14 mouse cellular contexts compared by ENCODE assay signal in the genomic region with DNA sequence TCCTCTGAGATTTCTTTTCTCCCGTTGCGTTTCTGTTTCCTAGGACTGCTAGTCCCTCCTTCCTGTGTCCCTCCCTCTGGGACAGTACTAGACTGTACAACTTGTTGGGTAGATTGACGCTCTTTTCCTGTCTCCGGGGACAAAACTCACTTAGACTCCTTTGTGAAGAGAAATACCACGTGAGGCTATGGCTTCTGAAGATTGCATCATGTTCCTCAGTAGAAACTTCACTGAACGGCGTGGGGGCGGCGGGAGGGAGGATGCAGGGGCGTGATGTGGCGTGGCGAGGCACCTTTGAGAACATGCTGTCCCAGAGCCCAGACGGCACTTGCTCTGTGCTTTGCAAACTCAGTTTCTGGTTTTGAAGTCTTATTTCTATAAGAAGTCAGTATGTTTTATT.
DNase-seq lines count a peak whose midpoint lies in the region; ATAC-seq and TF ChIP-seq lines count a peak whose summit lies in the region.
"Had no signal": no experiment of that assay in that cellular context is flagged by ENCODE, and none has a peak within 500 bp of the region (broad histone marks: within the 10 kb centered on the region; RNA-seq: fewer than 3 reads in every experiment).

No protein-coding gene starts in this region.

- H3K4me3 ChIP-seq in lung, postnatal 0 days (ENCODE audit: low read depth, low read length) = no peak overlapping the region
- H3K4me3 ChIP-seq in hindbrain, embryonic 13.5 days = no peak overlapping the region
- H3K4me3 ChIP-seq: heart, embryonic 15.5 days; midbrain, embryonic 15.5 days had no signal

- no peaks in the 10 kb centered on the region for H3K36me3 ChIP-seq in lung, postnatal 0 days (ENCODE audit: insufficient read depth, low read length)
- no peaks in the 10 kb centered on the region for H3K36me3 ChIP-seq in hindbrain, embryonic 13.5 days
- H3K36me3 ChIP-seq: heart, embryonic 15.5 days; midbrain, embryonic 15.5 days had no signal

- no peaks in the 10 kb centered on the region for H3K4me1 ChIP-seq in lung, postnatal 0 days (ENCODE audit: insufficient read depth, low read depth, low read length)
- H3K4me1 ChIP-seq in hindbrain, embryonic 13.5 days (replicated peaks) = no peaks in the 10 kb centered on the region
- H3K4me1 ChIP-seq: heart, embryonic 15.5 days; midbrain, embryonic 15.5 days had no signal

- H3K27ac ChIP-seq in lung, postnatal 0 days (ENCODE audit: low read length) = no peak overlapping the region
- H3K27ac ChIP-seq in hindbrain, embryonic 13.5 days = no peak overlapping the region
- H3K27ac ChIP-seq: heart, embryonic 15.5 days; macrophage; midbrain, embryonic 15.5 days had no signal

- H3K27me3 ChIP-seq in lung, postnatal 0 days (replicated peaks; ENCODE audit: insufficient read depth, low read length) = no peaks in the 10 kb centered on the region
- no peaks in the 10 kb centered on the region for H3K27me3 ChIP-seq in hindbrain, embryonic 13.5 days
- H3K27me3 ChIP-seq: heart, embryonic 15.5 days; midbrain, embryonic 15.5 days had no signal

- TF ChIP-seq EP300 in lung, postnatal 0 days (IDR thresholded peaks at IDR 0.05) = peak; percentile 90

- peak; percentile 34 for DNase-seq in gastrocnemius, postnatal 25 days
- DNase-seq in gastrocnemius, adult 8-10 months (ENCODE audit: low spot score in 2 of 2) = no peak
- peak; percentile 10 for DNase-seq in thymus, postnatal 4 days
- DNase-seq in thymus, postnatal 25 days = no peak
- peak; percentile 79 for DNase-seq in lung, postnatal 0 days (ENCODE audit: low spot score)
- no peak for DNase-seq in spleen, postnatal 10 days (ENCODE audit: low spot score in 2 of 2)
- DNase-seq: forebrain, postnatal 0 days; liver; thymus, adult 2 months had no signal

- no peaks in the 10 kb centered on the region for H3K9me3 ChIP-seq in lung, postnatal 0 days (ENCODE audit: low read length)
- no peaks in the 10 kb centered on the region for H3K9me3 ChIP-seq in hindbrain, embryonic 13.5 days
- H3K9me3 ChIP-seq: heart, embryonic 15.5 days; midbrain, embryonic 15.5 days had no signal

- no peak overlapping the region for H3K9ac ChIP-seq in lung, postnatal 0 days (replicated peaks; ENCODE audit: low read depth)
- no peak overlapping the region for H3K9ac ChIP-seq in hindbrain, embryonic 13.5 days
- H3K9ac ChIP-seq: forebrain, postnatal 0 days; heart, embryonic 15.5 days; midbrain, embryonic 15.5 days had no signal

- WGBS in lung, postnatal 0 days = 49% methylated on average over 13 of the region's 13 CpGs
- 85% methylated on average over 13 of the region's 13 CpGs for WGBS in hindbrain, embryonic 13.5 days

- H3K4me2 ChIP-seq in lung, postnatal 0 days (replicated peaks; ENCODE audit: low read depth, low read length) = no peak overlapping the region
- no peak overlapping the region for H3K4me2 ChIP-seq in hindbrain, embryonic 13.5 days
- H3K4me2 ChIP-seq: heart, embryonic 15.5 days; midbrain, embryonic 15.5 days had no signal

- TF ChIP-seq CTCF in lung, postnatal 0 days (IDR thresholded peaks at IDR 0.05) = no peak

- ATAC-seq in lung, postnatal 0 days = peak; percentile 89
- no peak for ATAC-seq in hindbrain, embryonic 13.5 days (ENCODE audit: low FRiP score)
- ATAC-seq: CD4-positive, CD25-positive, alpha-beta regulatory T cell, adult 4 months; forebrain, postnatal 0 days; midbrain, embryonic 15.5 days had no signal

Comparison
In these comparisons a context has a peak if more than half of its experiments do, and no peak if none do; other contexts are left out.
1. DNase-seq: peak in gastrocnemius, postnatal 25 days (single experiment), thymus, postnatal 4 days (single experiment) and lung, postnatal 0 days (single experiment); none in gastrocnemius, adult 8-10 months (0 of 2), thymus, postnatal 25 days (single experiment) and spleen, postnatal 10 days (0 of 2).